Mouse (Mus musculus) cerebellum, postnatal 10 days (tissue): ENCODE data around the gene Syce3.

Source experiments
- DNase-seq, 2 experiments: peaks; one replicate each; pipeline ENCODE4 v3.0.0; 2021; ENCODE audit warnings: mixed read lengths in 2 of 2

Syce3 gene

GRCm38 (mm10) chr15:89372068-89372467, 38.2 kb downstream of the Syce3 start:
- DNase-seq = no peak

GRCm38 (mm10) chr15:89365141-89365551, 45.2 kb downstream of the Syce3 start:
- DNase-seq = peak; percentile 92 to 93

GRCm38 (mm10) chr15:89363051-89363450, 47.3 kb downstream of the Syce3 start:
- no peak for DNase-seq

- no peak for DNase-seq
Observed at GRCm38 (mm10) chr15:89358784-89359183, 51.5 kb downstream of the Syce3 start.

GRCm38 (mm10) chr15:89356372-89356771, 53.9 kb downstream of the Syce3 start:
- DNase-seq = peak; percentile 90

- DNase-seq = peak; percentile 98
Observed at GRCm38 (mm10) chr15:89355241-89356187, 54.8 kb downstream of the Syce3 start, which contains the start of the genes Lmf2 and Ncaph2. TSS of gene Lmf2 (minus strand) at chr15:89355659. TSS of gene Ncaph2 (plus strand) at chr15:89355719.

GRCm38 (mm10) chr15:89354455-89354854, 55.8 kb downstream of the Syce3 start:
- DNase-seq = no peak

GRCm38 (mm10) chr15:89353837-89354236, 56.5 kb downstream of the Syce3 start:
- DNase-seq = no peak

- DNase-seq = no peak
Observed at GRCm38 (mm10) chr15:89352795-89353194, 57.5 kb downstream of the Syce3 start.

GRCm38 (mm10) chr15:89352054-89352453, 58.2 kb downstream of the Syce3 start:
- DNase-seq = no peak

- no peak for DNase-seq
Observed at GRCm38 (mm10) chr15:89351302-89351701, 59.0 kb downstream of the Syce3 start.

GRCm38 (mm10) chr15:89350447-89350846, 59.9 kb downstream of the Syce3 start:
- no peak for DNase-seq

- DNase-seq = no peak
Observed at GRCm38 (mm10) chr15:89343325-89343724, 67.0 kb downstream of the Syce3 start.

- no peak for DNase-seq
Observed at GRCm38 (mm10) chr15:89341678-89342077, 68.6 kb downstream of the Syce3 start.
